Mouse (Mus musculus) liver, embryonic 11.5 days (tissue): ENCODE data around the gene Cadm4. TPM values are rescaled to one million over a fixed set of nuclear protein-coding genes. Genes with fewer than 3 reads are reported as not detected.
A peak's percentile ranks its signal among the peaks of the same experiment; 100 is the strongest.
"Not testable (repeated sequence)": the region's sequence is repeated elsewhere in the genome, so short reads cannot be mapped to it uniquely, and the experiment has no call there.

Source experiments
- ATAC-seq: fragments of 200-750 bp; cut with Nextera tagmentation; replicated peaks from 2 replicates; pipeline ENCODE4 v1.8.0; 2017; ENCODE audit warnings: moderate number of reproducible peaks, mild to moderate bottlenecking, moderate TSS enrichment, moderate library complexity; ENCODE audit not compliant: low FRiP score
- DNase-seq: peaks from one replicate; pipeline ENCODE4 v3.0.0-alpha.2; 2017; ENCODE audit warnings: low spot score
- H3K27ac ChIP-seq: fragments of 300-500 bp; sonication (generic); 2 replicates; pipeline ENCODE4 v1.5.1; 2014; ENCODE audit warnings: mild to moderate bottlenecking, low read depth, low read length, control low read depth
- H3K27me3 ChIP-seq: fragments of 300-500 bp; sonication (generic); replicated peaks from 2 replicates; pipeline ENCODE4 v1.6.1; 2014; ENCODE audit warnings: low read length, mixed read lengths; ENCODE audit not compliant: control insufficient read depth, insufficient read depth
- H3K36me3 ChIP-seq: fragments of 300-500 bp; sonication (generic); 2 replicates; pipeline ENCODE4 v1.6.1; 2014; ENCODE audit warnings: mild to moderate bottlenecking, low read length, moderate library complexity, mixed read lengths; ENCODE audit not compliant: control insufficient read depth, insufficient read depth
- H3K4me1 ChIP-seq: fragments of 300-500 bp; sonication (generic); replicated peaks from 2 replicates; pipeline ENCODE4 v1.6.1; 2014; ENCODE audit warnings: low read length, mixed read lengths; ENCODE audit not compliant: control insufficient read depth, insufficient read depth
- H3K4me2 ChIP-seq: fragments of 300-500 bp; sonication (generic); 2 replicates; pipeline ENCODE4 v1.6.1; 2014; ENCODE audit warnings: mild to moderate bottlenecking, control low read depth, moderate library complexity
- H3K4me3 ChIP-seq: fragments of 300-500 bp; sonication (generic); 2 replicates; pipeline ENCODE4 v1.5.1; 2014; ENCODE audit warnings: low read depth, low read length, control low read depth
- H3K9ac ChIP-seq: fragments of 300-500 bp; sonication (generic); 2 replicates; pipeline ENCODE4 v1.6.1; 2014; ENCODE audit warnings: low read depth, low read length, control low read depth
- H3K9me3 ChIP-seq: fragments of 300-500 bp; sonication (generic); 2 replicates; pipeline ENCODE4 v1.6.1; 2016; ENCODE audit warnings: low read length, inconsistent platforms, mixed read lengths; ENCODE audit not compliant: control insufficient read depth
- WGBS: fragments of 180-500 bp; shearing (Covaris S2); extraction: QIAGEN DNeasy Blood & Tissue Kit; methylation state at CpG from one replicate; pipeline ENCODE4 v1.1.7; 2014; 5-methylcytosine and 5-hydroxymethylcytosine counted together
- polyA plus RNA-seq: library from polyadenylated mRNA; unstranded; fragments of >200 nt; fragmentation: Nextera tagmentation; extraction: Ambion mirVana; gene quantifications from 2 replicates; pipeline ENCODE4 v1.2.1, GENCODE M21; 2014

Cadm4 gene
- polyA plus RNA-seq, 1 experiment from 2014 or later: 0.25 TPM

GRCm38 (mm10) chr7:24507726-24508114, 25.9 kb downstream of the Cadm4 start:
- peaks cover 26% of the 10 kb centered on the region for H3K4me1 ChIP-seq
- WGBS: 2% methylated on average over 20 of the region's 20 CpGs
- no peaks in the 10 kb centered on the region for H3K36me3 ChIP-seq
- no peaks in the 10 kb centered on the region for H3K9me3 ChIP-seq
- peak overlapping the region; percentile 95 for H3K9ac ChIP-seq
- no peak for DNase-seq
- peaks cover 14% of the 10 kb centered on the region for H3K27me3 ChIP-seq
- H3K4me3 ChIP-seq: peak overlapping the region; percentile 84
- H3K4me2 ChIP-seq: peak overlapping the region; percentile 91
- no peak; the same call in 1 of the 2 replicates for ATAC-seq
- H3K27ac ChIP-seq: peak overlapping the region; percentile 96

DNA sequence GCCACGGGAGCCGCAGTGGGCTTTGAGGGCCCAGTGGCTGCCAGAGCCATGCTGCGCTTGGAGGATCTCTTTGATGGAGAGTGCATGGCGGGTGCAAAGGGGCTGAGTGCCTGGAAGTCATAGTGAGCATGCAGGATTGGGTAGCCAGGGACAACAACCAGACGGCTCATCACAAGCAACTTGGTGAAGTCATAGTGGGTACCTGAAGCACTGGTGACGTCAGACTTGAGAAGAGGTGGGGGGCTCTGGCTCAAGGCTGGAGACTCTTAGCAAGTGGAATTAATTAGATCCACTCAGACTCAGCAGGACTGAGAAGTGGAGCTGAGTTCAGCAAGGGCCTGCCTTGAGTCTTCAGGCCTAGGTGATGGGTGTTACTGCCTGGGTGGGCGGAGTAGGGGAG, 30.5 kb downstream of the Cadm4 start, which contains the start of gene AC161166.1:
TSS of gene AC161166.1 (minus strand) at position 101 of the 400 bp plus-strand sequence.
- DNase-seq (no peak), ATAC-seq (no peak)
- Histone ChIP-seq H3K4me2 (no peak within 1 kb of the TSS), H3K9me3 (no peaks in the 10 kb centered on the region), H3K4me1 (peaks cover 7% of the 10 kb centered on the region; the same call in 1 of the 2 replicates), H3K27me3 (no peaks in the 10 kb centered on the region), H3K9ac (no peak within 1 kb of the TSS), H3K27ac (no peak within 1 kb of the TSS), H3K4me3 (no peak within 1 kb of the TSS), H3K36me3 (no peaks in the 10 kb centered on the region; the same call in 1 of the 2 replicates)
- WGBS: 90% methylated on average over 7 of the region's 7 CpGs

- not testable (repeated sequence) for H3K27ac ChIP-seq, ATAC-seq, H3K36me3 ChIP-seq, H3K4me3 ChIP-seq, H3K9ac ChIP-seq, H3K27me3 ChIP-seq, H3K4me1 ChIP-seq, H3K9me3 ChIP-seq, H3K4me2 ChIP-seq, DNase-seq
- WGBS: 65% methylated on average over 8 of the region's 8 CpGs
These were observed 34.5 kb downstream of the Cadm4 start for GRCm38 (mm10) chr7:24516319-24516718.

DNA sequence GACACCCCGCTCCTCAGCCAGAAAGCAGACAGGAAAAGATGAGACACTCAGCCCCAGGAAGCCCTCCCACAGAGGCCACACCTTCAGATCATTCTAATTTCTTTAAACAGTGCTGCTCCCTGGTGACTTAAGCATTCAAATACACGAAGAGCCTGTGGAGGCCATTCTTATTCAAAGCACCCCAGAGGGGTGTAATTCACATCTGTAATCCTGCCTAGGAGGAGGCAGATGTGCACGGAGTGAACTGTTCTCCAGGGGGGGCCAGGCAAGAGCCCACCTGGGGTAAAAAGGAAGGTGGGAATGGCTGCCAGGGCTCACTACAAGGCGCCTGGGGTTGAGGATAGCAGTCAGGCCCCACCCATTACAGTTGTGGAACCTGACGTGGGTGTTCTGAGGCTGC, 35.3 kb downstream of the Cadm4 start:
- no peak for ATAC-seq
- no peak overlapping the region for H3K4me2 ChIP-seq
- DNase-seq: no peak
- H3K4me1 ChIP-seq: no peaks in the 10 kb centered on the region
- no peak overlapping the region for H3K27ac ChIP-seq
- H3K36me3 ChIP-seq: no peaks in the 10 kb centered on the region; the same call in 1 of the 2 replicates
- no peaks in the 10 kb centered on the region for H3K9me3 ChIP-seq
- no peak overlapping the region for H3K4me3 ChIP-seq
- H3K27me3 ChIP-seq: no peaks in the 10 kb centered on the region
- H3K9ac ChIP-seq: no peak overlapping the region
- WGBS: 65% methylated on average over 5 of the region's 5 CpGs

DNA sequence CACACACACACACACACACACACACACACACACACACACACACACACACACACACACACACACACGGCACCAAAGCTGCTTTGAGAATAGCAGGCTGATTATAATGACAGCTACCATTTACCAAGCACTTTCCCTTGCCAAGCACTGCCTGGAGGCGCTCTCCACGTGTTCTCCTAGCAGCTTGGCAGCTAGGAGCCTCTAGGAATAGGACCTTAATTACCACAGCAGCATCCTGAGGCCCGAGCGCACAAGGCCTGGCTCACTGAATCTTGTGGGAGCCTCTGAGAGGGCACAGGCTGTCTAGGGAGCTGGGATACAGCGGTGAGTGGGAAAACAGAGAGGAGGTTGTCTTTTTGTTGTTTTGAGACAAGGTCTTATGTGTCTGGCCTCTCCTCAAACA, 35.8 kb downstream of the Cadm4 start:
- no peak overlapping the region for H3K4me2 ChIP-seq
- H3K4me1 ChIP-seq: no peaks in the 10 kb centered on the region
- H3K27me3 ChIP-seq: no peaks in the 10 kb centered on the region
- no peak for DNase-seq
- no peak overlapping the region for H3K4me3 ChIP-seq
- 77% methylated on average over 6 of the region's 6 CpGs for WGBS
- H3K9ac ChIP-seq: no peak overlapping the region
- no peak for ATAC-seq
- no peak overlapping the region for H3K27ac ChIP-seq
- no peaks in the 10 kb centered on the region for H3K9me3 ChIP-seq
- no peaks in the 10 kb centered on the region; the same call in 1 of the 2 replicates for H3K36me3 ChIP-seq

- Histone ChIP-seq H3K36me3 (no peaks in the 10 kb centered on the region; the same call in 1 of the 2 replicates), H3K9ac (no peak overlapping the region), H3K9me3 (no peaks in the 10 kb centered on the region), H3K4me2 (no peak overlapping the region), H3K27ac (no peak overlapping the region), H3K4me1 (no peaks in the 10 kb centered on the region), H3K4me3 (no peak overlapping the region), H3K27me3 (no peaks in the 10 kb centered on the region)
- WGBS: 68% methylated on average over 3 of the region's 3 CpGs
- DNase-seq (no peak), ATAC-seq (no peak)
These were observed 37.3 kb downstream of the Cadm4 start for GRCm38 (mm10) chr7:24519130-24519529.

- not testable (repeated sequence) for H3K27me3 ChIP-seq, H3K4me2 ChIP-seq, DNase-seq, H3K36me3 ChIP-seq, H3K27ac ChIP-seq, H3K9ac ChIP-seq, H3K4me3 ChIP-seq, H3K9me3 ChIP-seq, ATAC-seq, H3K4me1 ChIP-seq
- 88% methylated on average over 10 of the region's 10 CpGs for WGBS
These were observed 38.2 kb downstream of the Cadm4 start for GRCm38 (mm10) chr7:24520054-24520453.

GRCm38 (mm10) chr7:24522805-24523204, 41.0 kb downstream of the Cadm4 start:
- Histone ChIP-seq H3K27me3 (no peaks in the 10 kb centered on the region), H3K4me2 (no peak overlapping the region), H3K27ac (no peak overlapping the region), H3K9ac (no peak overlapping the region), H3K4me3 (no peak overlapping the region), H3K9me3 (no peaks in the 10 kb centered on the region), H3K4me1 (no peaks in the 10 kb centered on the region), H3K36me3 (no peaks in the 10 kb centered on the region)
- DNase-seq (no peak), ATAC-seq (no peak)
- 54% methylated on average over 5 of the region's 5 CpGs for WGBS

- H3K36me3 ChIP-seq: no peaks in the 10 kb centered on the region
- WGBS: 78% methylated on average over 6 of the region's 6 CpGs
- no peak overlapping the region for H3K4me2 ChIP-seq
- no peaks in the 10 kb centered on the region for H3K9me3 ChIP-seq
- H3K4me1 ChIP-seq: no peaks in the 10 kb centered on the region
- no peak overlapping the region for H3K9ac ChIP-seq
- no peaks in the 10 kb centered on the region for H3K27me3 ChIP-seq
- no peak for ATAC-seq
- no peak overlapping the region for H3K4me3 ChIP-seq
- no peak overlapping the region for H3K27ac ChIP-seq
- DNase-seq: no peak
These were observed 41.9 kb downstream of the Cadm4 start for GRCm38 (mm10) chr7:24523723-24524122.
